Mouse (Mus musculus) kidney, adult 2 months (tissue): ENCODE data around the gene Clec11a. TPM values are rescaled to one million over a fixed set of nuclear protein-coding genes. Genes with fewer than 3 reads are reported as not detected.

Experiments used
- DNase-seq: peaks from one replicate; pipeline ENCODE4 v3.0.0; 2021
- H3K27ac ChIP-seq: fragments of 200-500 bp; 2 replicates; pipeline ENCODE4 v1.5.1; 2012; ENCODE audit warnings: low read depth, low read length, control low read depth, inconsistent platforms; ENCODE audit not compliant: insufficient read depth
- H3K27me3 ChIP-seq: fragments of 200-500 bp; replicated peaks from 2 replicates; pipeline ENCODE4 v1.6.1; 2012; ENCODE audit warnings: mild to moderate bottlenecking, moderate library complexity, low read length, inconsistent platforms; ENCODE audit not compliant: control insufficient read depth, insufficient read depth
- H3K36me3 ChIP-seq: fragments of 200-500 bp; 2 replicates; pipeline ENCODE4 v1.6.1; 2012; ENCODE audit warnings: mild to moderate bottlenecking, moderate library complexity, low read length, inconsistent platforms; ENCODE audit not compliant: control insufficient read depth, insufficient read depth
- H3K4me1 ChIP-seq: fragments of 200-500 bp; 2 replicates; pipeline ENCODE4 v1.6.1; 2011; ENCODE audit warnings: low read length; ENCODE audit not compliant: control insufficient read depth, insufficient read depth
- H3K4me3 ChIP-seq: fragments of 200-500 bp; 2 replicates; pipeline ENCODE4 v1.5.1; 2011; ENCODE audit warnings: mild to moderate bottlenecking, low read depth, low read length, control low read depth; ENCODE audit not compliant: insufficient read depth
- CTCF ChIP-seq: fragments of 200-500 bp; conservative IDR thresholded peaks from 2 replicates; pipeline ENCODE4 v1.5.1; 2011; ENCODE audit warnings: low read depth, mild to moderate bottlenecking, control low read depth, low read length, moderate library complexity, mixed read lengths; ENCODE audit not compliant: insufficient read depth, insufficient read length
- POLR2A ChIP-seq: fragments of 200-500 bp; IDR thresholded peaks from one replicate; pipeline ENCODE4 v1.6.1; 2011; ENCODE audit warnings: low read depth, low read length, control low read depth
- WGBS: fragments of 180-500 bp; shearing (Covaris S2); methylation state at CpG from one replicate; pipeline ENCODE4 v1.1.7; 2018; 5-methylcytosine and 5-hydroxymethylcytosine counted together
- polyA plus RNA-seq: library from polyadenylated mRNA; depleted of rRNA; stranded (reverse); fragments of >200 nt; gene quantifications from 2 replicates; pipeline ENCODE4 v1.2.3, GENCODE M21; 2012

Clec11a gene
- polyA plus RNA-seq, 1 experiment: 6.4 TPM

DNA sequence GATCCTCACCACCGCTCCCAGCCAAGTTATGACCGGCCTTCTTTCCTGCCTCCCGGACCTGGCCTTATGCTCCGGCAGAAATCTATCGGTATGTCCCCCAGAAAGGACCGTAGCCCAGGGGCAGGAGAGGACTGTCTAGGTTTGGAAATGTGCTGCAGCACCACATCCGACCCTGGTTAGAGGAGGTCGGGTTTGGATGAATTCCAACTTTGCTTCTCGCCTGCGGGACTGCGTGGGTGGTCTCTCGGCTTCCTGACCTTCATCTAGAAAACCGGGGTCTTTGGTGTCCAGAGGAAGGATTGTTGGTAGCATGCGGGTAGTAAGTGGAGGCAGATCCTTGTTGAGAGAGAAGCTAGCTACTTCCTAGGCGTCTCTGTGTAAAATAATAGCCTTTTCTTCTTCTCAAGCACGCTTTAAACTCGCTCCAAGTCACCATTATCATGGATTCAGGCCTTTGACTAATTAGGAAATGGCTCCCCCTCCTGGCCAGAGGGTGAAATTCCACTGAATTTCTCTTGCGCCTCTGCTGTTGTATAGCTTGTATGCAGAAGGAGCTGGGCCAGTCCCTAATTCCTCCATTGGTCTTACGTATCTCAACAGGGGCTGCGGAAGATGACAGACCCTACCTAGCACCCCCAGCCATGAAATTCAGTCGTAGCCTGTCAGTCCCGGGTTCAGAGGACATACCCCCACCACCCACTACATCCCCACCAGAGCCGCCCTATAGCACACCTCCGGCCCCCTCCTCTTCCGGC lies 44.4 kb upstream of the Clec11a start:
- 4% methylated on average over 25 of the region's 25 CpGs for WGBS
- Histone ChIP-seq H3K36me3 (no peaks in the 10 kb centered on the region), H3K27ac (no peak overlapping the region), H3K4me1 (no peaks in the 10 kb centered on the region), H3K4me3 (no peak overlapping the region), H3K27me3 (peaks cover 2% of the 10 kb centered on the region; the same call in 1 of the 2 replicates)
- DNase-seq: peak; percentile 86
- TF ChIP-seq POLR2A: no peak
- TF ChIP-seq CTCF: peak; percentile 73

GRCm38 (mm10) chr7:44349043-44349442 lies 42.3 kb upstream of the Clec11a start:
- Histone ChIP-seq H3K4me3 (no peak overlapping the region), H3K27me3 (peaks cover 2% of the 10 kb centered on the region; the same call in 1 of the 2 replicates), H3K27ac (no peak overlapping the region), H3K36me3 (no peaks in the 10 kb centered on the region), H3K4me1 (no peaks in the 10 kb centered on the region)
- DNase-seq: no peak
- TF ChIP-seq POLR2A (no peak), CTCF (no peak)
- 33% methylated on average over 3 of the region's 3 CpGs for WGBS

- no peaks in the 10 kb centered on the region for H3K27me3 ChIP-seq
- H3K4me1 ChIP-seq: no peaks in the 10 kb centered on the region
- no peak for DNase-seq
- no peak overlapping the region for H3K4me3 ChIP-seq
- H3K27ac ChIP-seq: no peak overlapping the region
- TF ChIP-seq POLR2A (no peak), CTCF (no peak)
- H3K36me3 ChIP-seq: no peaks in the 10 kb centered on the region
- 70% methylated on average over 12 of the region's 12 CpGs for WGBS
Measured at GRCm38 (mm10) chr7:44344622-44345021, 37.9 kb upstream of the Clec11a start.

DNA sequence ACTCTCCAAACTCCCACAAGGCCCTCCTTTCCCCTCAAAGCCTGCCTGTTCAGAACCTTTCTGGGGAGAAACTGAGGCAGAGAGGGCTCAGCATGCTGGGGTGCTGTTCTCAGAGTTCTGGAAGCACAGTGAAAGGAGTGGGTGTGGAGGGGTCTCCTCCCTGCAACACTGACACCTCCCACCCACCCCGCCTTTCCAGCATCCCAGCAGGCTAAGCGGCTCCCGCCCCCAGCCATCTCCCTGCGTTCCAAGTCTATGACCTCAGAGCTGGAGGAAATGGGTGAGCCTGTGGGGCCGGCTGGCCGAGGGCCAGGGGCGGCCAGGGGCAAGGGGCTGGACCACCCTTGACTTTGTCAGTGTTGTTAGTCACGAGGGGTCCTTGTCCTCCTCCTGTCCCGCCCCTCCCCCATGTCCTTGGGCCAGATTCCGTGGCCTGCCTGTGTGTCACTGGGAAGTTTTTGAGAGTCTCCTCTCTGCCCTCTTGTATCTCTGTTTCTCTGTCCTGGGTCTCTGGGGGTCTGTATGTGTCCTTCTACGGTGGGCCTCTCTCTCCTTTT lies 36.8 kb upstream of the Clec11a start:
- no peak for TF ChIP-seq CTCF
- DNase-seq: no peak
- no peak overlapping the region for H3K4me3 ChIP-seq
- no peaks in the 10 kb centered on the region for H3K27me3 ChIP-seq
- no peaks in the 10 kb centered on the region for H3K4me1 ChIP-seq
- no peaks in the 10 kb centered on the region for H3K36me3 ChIP-seq
- WGBS: 19% methylated on average over 11 of the region's 11 CpGs
- H3K27ac ChIP-seq: no peak overlapping the region

DNA sequence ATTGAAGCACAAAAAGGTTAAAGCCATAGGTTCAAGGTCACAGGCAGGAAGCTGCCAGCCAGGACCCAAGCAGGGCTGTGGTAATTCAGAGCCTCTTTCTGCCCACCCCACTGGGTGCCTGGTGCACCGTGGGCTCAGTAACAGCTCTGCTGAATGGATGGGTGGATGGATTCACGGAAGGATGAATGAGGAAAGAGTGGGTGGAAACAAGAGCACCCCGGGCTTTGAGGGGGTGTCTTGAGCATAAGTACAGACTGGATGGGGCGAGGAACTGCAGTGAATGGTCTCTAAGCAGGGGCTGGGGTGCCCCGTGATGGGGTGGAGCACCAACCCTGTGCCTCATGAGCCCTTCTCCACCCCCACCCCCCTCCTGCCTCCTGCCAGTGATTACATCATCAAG lies 35.0 kb upstream of the Clec11a start:
- no peaks in the 10 kb centered on the region for H3K4me1 ChIP-seq
- H3K27ac ChIP-seq: no peak overlapping the region
- H3K4me3 ChIP-seq: no peak overlapping the region
- TF ChIP-seq POLR2A (no peak), CTCF (no peak)
- no peak for DNase-seq
- 73% methylated on average over 5 of the region's 5 CpGs for WGBS
- no peaks in the 10 kb centered on the region for H3K36me3 ChIP-seq
- no peaks in the 10 kb centered on the region for H3K27me3 ChIP-seq

- 71% methylated on average over 10 of the region's 10 CpGs for WGBS
- no peak for TF ChIP-seq POLR2A
- TF ChIP-seq CTCF: no peak
- Histone ChIP-seq H3K4me1 (no peaks in the 10 kb centered on the region), H3K27me3 (no peaks in the 10 kb centered on the region), H3K36me3 (no peaks in the 10 kb centered on the region), H3K27ac (no peak overlapping the region), H3K4me3 (no peak overlapping the region)
- no peak for DNase-seq
Measured at GRCm38 (mm10) chr7:44341119-44341518, 34.4 kb upstream of the Clec11a start.

- Histone ChIP-seq H3K4me1 (no peaks in the 10 kb centered on the region), H3K4me3 (no peak overlapping the region), H3K27me3 (no peaks in the 10 kb centered on the region), H3K36me3 (no peaks in the 10 kb centered on the region), H3K27ac (no peak overlapping the region)
- 57% methylated on average over 6 of the region's 6 CpGs for WGBS
- no peak for DNase-seq
- TF ChIP-seq CTCF (no peak), POLR2A (no peak)
Measured at GRCm38 (mm10) chr7:44340226-44340625, 33.5 kb upstream of the Clec11a start.
